Mouse (Mus musculus): Measurements from ENCODE around the gene Cyp2r1. TPM values are rescaled to one million over a fixed set of nuclear protein-coding genes. Genes with fewer than 3 reads are reported as not detected.
A peak's percentile ranks its signal among the peaks of the same experiment; 100 is the strongest.
"Not testable (repeated sequence)": the region's sequence is repeated elsewhere in the genome, so short reads cannot be mapped to it uniquely, and the experiment has no call there.

Gene Cyp2r1
- polyA plus RNA-seq (2014; fragmentation: Nextera tagmentation; extraction: Ambion mirVana), result 1.9 and 2.0 TPM in 2 replicates

GRCm38 (mm10) chr7:114562531-114563241 lies at the start of gene Cyp2r1:
Gene Cyp2r1, minus strand, starts transcription at chr7:114562972.
- peak within 1 kb of the TSS; percentile 81 for H3K9ac ChIP-seq (ENCODE audit: low read depth, low read length)
- H3K27me3 ChIP-seq (ENCODE audit: control insufficient read depth, insufficient read depth, low read length), result no peaks in the 10 kb centered on the region
- H3K27ac ChIP-seq (ENCODE audit: low read depth, low read length), result peak within 1 kb of the TSS; percentile 91
- peak; percentile 99 for ATAC-seq (replicated peaks; ENCODE audit: insufficient number of reproducible peaks, low FRiP score, low TSS enrichment)
- no peaks in the 10 kb centered on the region for H3K36me3 ChIP-seq (ENCODE audit: control insufficient read depth, insufficient read depth, low read length)
- H3K9me3 ChIP-seq (replicated peaks; ENCODE audit: control insufficient read depth, low read length), result no peaks in the 10 kb centered on the region
- H3K4me2 ChIP-seq, result peak within 1 kb of the TSS; percentile 90
- 2% methylated on average over 55 of the region's 56 CpGs for WGBS (ENCODE audit: insufficient replicate concordance)
- 0 out of 2 replicates have a peak, but pooled peaks cover 3% of the 10 kb centered on the region for H3K4me1 ChIP-seq (ENCODE audit: control insufficient read depth, insufficient read depth, low read length)
- peak within 1 kb of the TSS; percentile 57 for H3K4me3 ChIP-seq (ENCODE audit: low read depth, low read length)

DNA sequence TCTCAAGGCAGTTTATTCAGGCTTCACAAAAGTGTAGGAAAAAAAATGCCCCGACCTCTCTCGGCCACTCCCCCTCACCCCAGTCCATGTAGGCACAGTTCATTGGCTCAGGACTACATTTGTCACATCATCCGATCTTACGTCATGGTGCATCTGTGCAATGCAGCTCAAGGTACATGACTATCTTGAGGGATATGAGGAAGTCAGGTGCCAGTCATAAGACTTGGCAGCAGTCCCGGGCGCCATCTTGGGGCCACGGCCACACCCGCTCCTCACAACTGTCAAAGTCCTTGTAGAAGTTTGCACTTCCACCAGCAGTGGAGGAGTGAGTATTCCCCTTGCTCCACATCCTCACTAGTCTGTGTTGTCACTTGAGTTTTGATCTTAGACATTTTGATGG lies 31.6 kb upstream of the Cyp2r1 start:
- not testable (repeated sequence) for H3K27me3 ChIP-seq (ENCODE audit: control insufficient read depth, insufficient read depth, low read length); H3K27ac ChIP-seq (ENCODE audit: low read depth, low read length); H3K9me3 ChIP-seq (replicated peaks; ENCODE audit: control insufficient read depth, low read length); ATAC-seq (replicated peaks; ENCODE audit: insufficient number of reproducible peaks, low FRiP score, low TSS enrichment); H3K9ac ChIP-seq (ENCODE audit: low read depth, low read length); H3K4me2 ChIP-seq; H3K4me1 ChIP-seq (ENCODE audit: control insufficient read depth, insufficient read depth, low read length); H3K36me3 ChIP-seq (ENCODE audit: control insufficient read depth, insufficient read depth, low read length); H3K4me3 ChIP-seq (ENCODE audit: low read depth, low read length)
- WGBS (ENCODE audit: insufficient replicate concordance), result 86% methylated on average over 8 of the region's 8 CpGs

DNA sequence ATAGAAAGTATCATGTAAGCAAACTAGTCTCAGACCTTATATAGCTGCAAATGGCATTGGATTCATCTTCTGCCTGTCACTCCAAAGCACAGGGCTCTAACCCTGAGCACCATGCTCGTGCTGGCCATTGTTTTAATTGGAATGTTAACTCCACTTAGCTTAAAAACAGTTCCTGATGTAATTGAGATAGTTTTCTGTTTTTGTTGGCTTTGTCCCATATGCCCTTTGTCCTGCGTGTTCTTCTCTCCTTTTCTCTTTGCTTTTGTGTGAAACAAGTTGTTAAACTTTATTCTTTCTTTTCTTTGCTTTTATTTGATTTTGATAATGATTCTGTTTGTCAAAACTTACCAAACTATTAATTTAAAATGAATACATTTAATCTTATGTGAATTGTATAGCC lies 19.7 kb upstream of the Cyp2r1 start:
- Histone ChIP-seq H3K36me3 (ENCODE audit: control insufficient read depth, insufficient read depth, low read length) (no peaks in the 10 kb centered on the region), H3K4me3 (ENCODE audit: low read depth, low read length) (no peak overlapping the region), H3K4me1 (ENCODE audit: control insufficient read depth, insufficient read depth, low read length) (no peaks in the 10 kb centered on the region), H3K9ac (ENCODE audit: low read depth, low read length) (no peak overlapping the region), H3K9me3 (replicated peaks; ENCODE audit: control insufficient read depth, low read length) (no peaks in the 10 kb centered on the region), H3K4me2 (no peak overlapping the region), H3K27me3 (ENCODE audit: control insufficient read depth, insufficient read depth, low read length) (no peaks in the 10 kb centered on the region), H3K27ac (ENCODE audit: low read depth, low read length) (no peak overlapping the region)
- WGBS (ENCODE audit: insufficient replicate concordance), result 40% methylated on average over 2 of the region's 2 CpGs
- ATAC-seq (replicated peaks; ENCODE audit: insufficient number of reproducible peaks, low FRiP score, low TSS enrichment), result no peak

- H3K4me2 ChIP-seq, result no peak overlapping the region
- no peaks in the 10 kb centered on the region for H3K9me3 ChIP-seq (replicated peaks; ENCODE audit: control insufficient read depth, low read length)
- no peaks in the 10 kb centered on the region for H3K27me3 ChIP-seq (ENCODE audit: control insufficient read depth, insufficient read depth, low read length)
- 67% methylated on average over 5 of the region's 5 CpGs for WGBS (ENCODE audit: insufficient replicate concordance)
- H3K4me3 ChIP-seq (ENCODE audit: low read depth, low read length), result no peak overlapping the region
- no peaks in the 10 kb centered on the region for H3K36me3 ChIP-seq (ENCODE audit: control insufficient read depth, insufficient read depth, low read length)
- H3K4me1 ChIP-seq (ENCODE audit: control insufficient read depth, insufficient read depth, low read length), result no peaks in the 10 kb centered on the region
- H3K27ac ChIP-seq (ENCODE audit: low read depth, low read length), result no peak overlapping the region
- ATAC-seq (replicated peaks; ENCODE audit: insufficient number of reproducible peaks, low FRiP score, low TSS enrichment), result no peak
- H3K9ac ChIP-seq (ENCODE audit: low read depth, low read length), result no peak overlapping the region
Measured at GRCm38 (mm10) chr7:114581200-114581599, 18.4 kb upstream of the Cyp2r1 start.

GRCm38 (mm10) chr7:114580426-114580825 lies 17.7 kb upstream of the Cyp2r1 start:
- no peak overlapping the region for H3K9ac ChIP-seq (ENCODE audit: low read depth, low read length)
- H3K4me1 ChIP-seq (ENCODE audit: control insufficient read depth, insufficient read depth, low read length), result no peaks in the 10 kb centered on the region
- no peaks in the 10 kb centered on the region for H3K9me3 ChIP-seq (replicated peaks; ENCODE audit: control insufficient read depth, low read length)
- H3K36me3 ChIP-seq (ENCODE audit: control insufficient read depth, insufficient read depth, low read length), result no peaks in the 10 kb centered on the region
- no peak overlapping the region for H3K4me2 ChIP-seq
- no peak overlapping the region for H3K27ac ChIP-seq (ENCODE audit: low read depth, low read length)
- WGBS (ENCODE audit: insufficient replicate concordance), result 6% methylated on average over 4 of the region's 4 CpGs
- no peak overlapping the region for H3K4me3 ChIP-seq (ENCODE audit: low read depth, low read length)
- no peak for ATAC-seq (replicated peaks; ENCODE audit: insufficient number of reproducible peaks, low FRiP score, low TSS enrichment)
- H3K27me3 ChIP-seq (ENCODE audit: control insufficient read depth, insufficient read depth, low read length), result no peaks in the 10 kb centered on the region

GRCm38 (mm10) chr7:114577665-114578064 lies 14.9 kb upstream of the Cyp2r1 start:
- H3K9ac ChIP-seq (ENCODE audit: low read depth, low read length), result no peak overlapping the region
- no peaks in the 10 kb centered on the region for H3K9me3 ChIP-seq (replicated peaks; ENCODE audit: control insufficient read depth, low read length)
- no peak overlapping the region for H3K4me2 ChIP-seq
- no peak overlapping the region for H3K27ac ChIP-seq (ENCODE audit: low read depth, low read length)
- no peaks in the 10 kb centered on the region for H3K27me3 ChIP-seq (ENCODE audit: control insufficient read depth, insufficient read depth, low read length)
- no peaks in the 10 kb centered on the region for H3K36me3 ChIP-seq (ENCODE audit: control insufficient read depth, insufficient read depth, low read length)
- 78% methylated on average over 1 of the region's 1 CpGs for WGBS (ENCODE audit: insufficient replicate concordance)
- no peak overlapping the region for H3K4me3 ChIP-seq (ENCODE audit: low read depth, low read length)
- no peaks in the 10 kb centered on the region for H3K4me1 ChIP-seq (ENCODE audit: control insufficient read depth, insufficient read depth, low read length)
- no peak for ATAC-seq (replicated peaks; ENCODE audit: insufficient number of reproducible peaks, low FRiP score, low TSS enrichment)

DNA sequence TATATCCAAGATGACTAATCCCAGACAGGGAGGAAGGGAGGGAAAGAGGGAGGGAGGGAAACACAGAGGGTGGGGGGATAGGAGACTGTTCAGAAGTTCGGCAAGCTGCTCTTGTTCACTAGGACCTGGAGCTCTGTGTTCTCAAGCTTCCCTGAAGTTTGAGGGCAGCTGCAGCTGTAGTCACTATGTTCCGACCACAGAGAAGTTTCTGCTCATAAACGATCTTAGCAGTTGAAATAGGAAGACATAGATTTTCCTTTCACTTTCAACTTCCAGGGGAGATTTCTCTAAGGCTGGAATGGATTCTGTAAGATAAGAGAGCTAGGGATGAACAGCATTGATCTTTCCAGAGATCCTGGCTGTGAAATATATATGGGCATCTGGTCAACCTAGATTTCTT lies 14.2 kb upstream of the Cyp2r1 start:
- WGBS (ENCODE audit: insufficient replicate concordance), result 75% methylated on average over 3 of the region's 3 CpGs
- no peaks in the 10 kb centered on the region for H3K27me3 ChIP-seq (ENCODE audit: control insufficient read depth, insufficient read depth, low read length)
- H3K9ac ChIP-seq (ENCODE audit: low read depth, low read length), result no peak overlapping the region
- H3K27ac ChIP-seq (ENCODE audit: low read depth, low read length), result no peak overlapping the region
- no peak for ATAC-seq (replicated peaks; ENCODE audit: insufficient number of reproducible peaks, low FRiP score, low TSS enrichment)
- H3K36me3 ChIP-seq (ENCODE audit: control insufficient read depth, insufficient read depth, low read length), result no peaks in the 10 kb centered on the region
- H3K4me1 ChIP-seq (ENCODE audit: control insufficient read depth, insufficient read depth, low read length), result no peaks in the 10 kb centered on the region
- no peak overlapping the region for H3K4me3 ChIP-seq (ENCODE audit: low read depth, low read length)
- no peaks in the 10 kb centered on the region for H3K9me3 ChIP-seq (replicated peaks; ENCODE audit: control insufficient read depth, low read length)
- no peak overlapping the region for H3K4me2 ChIP-seq

GRCm38 (mm10) chr7:114573866-114574265 lies 11.1 kb upstream of the Cyp2r1 start:
- 89% methylated on average over 4 of the region's 4 CpGs for WGBS (ENCODE audit: insufficient replicate concordance)
- not testable (repeated sequence) for H3K27ac ChIP-seq (ENCODE audit: low read depth, low read length); H3K36me3 ChIP-seq (ENCODE audit: control insufficient read depth, insufficient read depth, low read length); H3K4me3 ChIP-seq (ENCODE audit: low read depth, low read length); ATAC-seq (replicated peaks; ENCODE audit: insufficient number of reproducible peaks, low FRiP score, low TSS enrichment); H3K4me2 ChIP-seq; H3K9ac ChIP-seq (ENCODE audit: low read depth, low read length); H3K4me1 ChIP-seq (ENCODE audit: control insufficient read depth, insufficient read depth, low read length); H3K9me3 ChIP-seq (replicated peaks; ENCODE audit: control insufficient read depth, low read length); H3K27me3 ChIP-seq (ENCODE audit: control insufficient read depth, insufficient read depth, low read length)

GRCm38 (mm10) chr7:114536179-114536578 lies 26.6 kb downstream of the Cyp2r1 start:
- no peak for ATAC-seq (replicated peaks; ENCODE audit: insufficient number of reproducible peaks, low FRiP score, low TSS enrichment)
- Histone ChIP-seq H3K4me2 (no peak overlapping the region), H3K9me3 (replicated peaks; ENCODE audit: control insufficient read depth, low read length) (no peaks in the 10 kb centered on the region), H3K27ac (ENCODE audit: low read depth, low read length) (no peak overlapping the region), H3K27me3 (ENCODE audit: control insufficient read depth, insufficient read depth, low read length) (no peaks in the 10 kb centered on the region), H3K36me3 (ENCODE audit: control insufficient read depth, insufficient read depth, low read length) (0 out of 2 replicates have a peak, but pooled peaks cover 3% of the 10 kb centered on the region), H3K4me3 (ENCODE audit: low read depth, low read length) (no peak overlapping the region), H3K9ac (ENCODE audit: low read depth, low read length) (no peak overlapping the region), H3K4me1 (ENCODE audit: control insufficient read depth, insufficient read depth, low read length) (no peaks in the 10 kb centered on the region)
- 86% methylated on average over 1 of the region's 1 CpGs for WGBS (ENCODE audit: insufficient replicate concordance)

Data from heart, embryonic 11.5 days (tissue).